Mouse (Mus musculus) midbrain, embryonic 10.5 days (tissue): ENCODE results near the gene Prdm1. TPM values are rescaled to one million over a fixed set of nuclear protein-coding genes. Genes with fewer than 3 reads are reported as not detected.

Experiments
- DNase-seq: peaks from one replicate; pipeline ENCODE4 v3.0.0-alpha.2; 2017; ENCODE audit warnings: low spot score
- H3K27ac ChIP-seq: fragments of 300-500 bp; sonication (generic); replicated peaks from 2 replicates; pipeline ENCODE4 v1.5.1; 2016; ENCODE audit warnings: mild to moderate bottlenecking
- H3K27me3 ChIP-seq: fragments of 300-500 bp; sonication (generic); 2 replicates; pipeline ENCODE4 v1.6.1; 2016; ENCODE audit warnings: low read depth, mild to moderate bottlenecking; ENCODE audit not compliant: poor library complexity, severe bottlenecking
- H3K36me3 ChIP-seq: fragments of 300-500 bp; sonication (generic); 2 replicates; pipeline ENCODE4 v1.6.1; 2016; ENCODE audit warnings: mild to moderate bottlenecking, moderate library complexity
- H3K4me1 ChIP-seq: fragments of 300-500 bp; sonication (generic); 2 replicates; pipeline ENCODE4 v1.6.1; 2016
- H3K4me3 ChIP-seq: fragments of 300-500 bp; sonication (generic); 2 replicates; pipeline ENCODE4 v1.5.1; 2016; ENCODE audit warnings: mild to moderate bottlenecking, moderate library complexity
- H3K9me3 ChIP-seq: fragments of 300-500 bp; sonication (generic); replicated peaks from 2 replicates; pipeline ENCODE4 v1.6.1; 2016; ENCODE audit warnings: mild to moderate bottlenecking
- WGBS: fragments of 180-500 bp; shearing (Covaris S2); methylation state at CpG from one replicate; pipeline ENCODE4 v1.1.7; 2016; 5-methylcytosine and 5-hydroxymethylcytosine counted together
- polyA plus RNA-seq: library from polyadenylated mRNA; unstranded; fragments of >200 nt; fragmentation: Nextera tagmentation; extraction: Ambion mirVana; gene quantifications from 2 replicates; pipeline ENCODE4 v1.2.1, GENCODE M21; 2016

Prdm1 gene
- 1.1 and 1.7 TPM in 2 replicates for polyA plus RNA-seq

GRCm38 (mm10) chr10:44528291-44529082 lies at the start of gene Prdm1:
Gene Prdm1, minus strand, starts transcription at chr10:44528501.
- Histone ChIP-seq H3K4me3 (peak within 1 kb of the TSS; percentile 64), H3K4me1 (peaks cover 26% of the 10 kb centered on the region), H3K36me3 (no peaks in the 10 kb centered on the region), H3K27me3 (peaks cover 100% of the 10 kb centered on the region), H3K9me3 (no peaks in the 10 kb centered on the region), H3K27ac (no peak within 1 kb of the TSS)
- WGBS, result 2% methylated on average over 25 of the region's 25 CpGs
- peak; percentile 35 for DNase-seq

- no peak for DNase-seq
- H3K27me3 ChIP-seq, result no peaks in the 10 kb centered on the region
- 0 out of 2 replicates have a peak, but pooled peaks cover 3% of the 10 kb centered on the region for H3K9me3 ChIP-seq
- no peak overlapping the region for H3K4me3 ChIP-seq
- WGBS, result 81% methylated on average over 3 of the region's 3 CpGs
- no peak overlapping the region for H3K27ac ChIP-seq
- H3K4me1 ChIP-seq, result no peaks in the 10 kb centered on the region
- no peaks in the 10 kb centered on the region for H3K36me3 ChIP-seq
These were observed 37.7 kb upstream of the Prdm1 start for GRCm38 (mm10) chr10:44565971-44566370.

GRCm38 (mm10) chr10:44565109-44565508 lies 36.8 kb upstream of the Prdm1 start:
- no peaks in the 10 kb centered on the region for H3K36me3 ChIP-seq
- H3K4me1 ChIP-seq, result no peaks in the 10 kb centered on the region
- 76% methylated on average over 2 of the region's 2 CpGs for WGBS
- 0 out of 2 replicates have a peak, but pooled peaks cover 3% of the 10 kb centered on the region for H3K9me3 ChIP-seq
- no peak overlapping the region for H3K27ac ChIP-seq
- DNase-seq, result no peak
- H3K4me3 ChIP-seq, result no peak overlapping the region
- H3K27me3 ChIP-seq, result no peaks in the 10 kb centered on the region

GRCm38 (mm10) chr10:44556845-44557244 lies 28.5 kb upstream of the Prdm1 start:
- Histone ChIP-seq H3K4me3 (no peak overlapping the region), H3K36me3 (no peaks in the 10 kb centered on the region), H3K27ac (no peak overlapping the region), H3K27me3 (no peaks in the 10 kb centered on the region), H3K9me3 (no peaks in the 10 kb centered on the region), H3K4me1 (no peaks in the 10 kb centered on the region)
- 93% methylated on average over 4 of the region's 4 CpGs for WGBS
- no peak for DNase-seq

GRCm38 (mm10) chr10:44555317-44555716 lies 27.0 kb upstream of the Prdm1 start:
- no peaks in the 10 kb centered on the region for H3K9me3 ChIP-seq
- H3K27me3 ChIP-seq, result no peaks in the 10 kb centered on the region
- H3K36me3 ChIP-seq, result no peaks in the 10 kb centered on the region
- no peak overlapping the region for H3K27ac ChIP-seq
- no peaks in the 10 kb centered on the region for H3K4me1 ChIP-seq
- WGBS, result 81% methylated on average over 2 of the region's 2 CpGs
- H3K4me3 ChIP-seq, result no peak overlapping the region
- no peak for DNase-seq

GRCm38 (mm10) chr10:44553648-44554047 lies 25.3 kb upstream of the Prdm1 start:
- no peaks in the 10 kb centered on the region for H3K4me1 ChIP-seq
- no peaks in the 10 kb centered on the region for H3K9me3 ChIP-seq
- DNase-seq, result no peak
- no peaks in the 10 kb centered on the region for H3K27me3 ChIP-seq
- no peak overlapping the region for H3K27ac ChIP-seq
- no peak overlapping the region for H3K4me3 ChIP-seq
- H3K36me3 ChIP-seq, result no peaks in the 10 kb centered on the region
- WGBS, result 72% methylated on average over 1 of the region's 1 CpGs

- no peaks in the 10 kb centered on the region for H3K36me3 ChIP-seq
- no peak for DNase-seq
These were observed 10.8 kb upstream of the Prdm1 start for GRCm38 (mm10) chr10:44539033-44539578.

GRCm38 (mm10) chr10:44538137-44538536 lies 9.8 kb upstream of the Prdm1 start:
- Histone ChIP-seq H3K4me3 (no peak overlapping the region), H3K4me1 (peaks cover 9% of the 10 kb centered on the region), H3K36me3 (no peaks in the 10 kb centered on the region), H3K27me3 (peaks cover 76% of the 10 kb centered on the region), H3K27ac (no peak overlapping the region), H3K9me3 (no peaks in the 10 kb centered on the region)
- no peak for DNase-seq
- WGBS, result 57% methylated on average over 6 of the region's 6 CpGs

More at GRCm38 (mm10) chr10:44539033-44539578, 10.8 kb upstream of the Prdm1 start:
- Histone ChIP-seq H3K9me3 (no peaks in the 10 kb centered on the region), H3K4me3 (peak overlapping the region; percentile 27; the same call in 1 of the 2 replicates), H3K27me3 (peaks cover 67% of the 10 kb centered on the region), H3K4me1 (peaks cover 9% of the 10 kb centered on the region), H3K27ac (no peak overlapping the region)
- 14% methylated on average over 14 of the region's 14 CpGs for WGBS

GRCm38 (mm10) chr10:44530067-44530360 lies 1.7 kb upstream of the Prdm1 start:
- H3K27ac ChIP-seq, result peak overlapping the region; percentile 65; the same call in 1 of the 2 replicates
- H3K4me3 ChIP-seq, result peak overlapping the region; percentile 64
- H3K27me3 ChIP-seq, result peaks cover 99% of the 10 kb centered on the region
- 2% methylated on average over 5 of the region's 5 CpGs for WGBS
- H3K9me3 ChIP-seq, result no peaks in the 10 kb centered on the region
- DNase-seq, result no peak
- H3K36me3 ChIP-seq, result no peaks in the 10 kb centered on the region
- peaks cover 26% of the 10 kb centered on the region for H3K4me1 ChIP-seq

- H3K4me1 ChIP-seq, result peaks cover 26% of the 10 kb centered on the region
- peaks cover 99% of the 10 kb centered on the region for H3K27me3 ChIP-seq
- H3K36me3 ChIP-seq, result no peaks in the 10 kb centered on the region
- H3K4me3 ChIP-seq, result peak overlapping the region; percentile 64
- DNase-seq, result peak; percentile 89
- WGBS, result under 1% methylated on average over 42 of the region's 42 CpGs
- peak overlapping the region; percentile 65 for H3K27ac ChIP-seq
- H3K9me3 ChIP-seq, result no peaks in the 10 kb centered on the region
These were observed 1.1 kb upstream of the Prdm1 start for GRCm38 (mm10) chr10:44529218-44530066.

GRCm38 (mm10) chr10:44527651-44528050 lies 650 bp downstream of the Prdm1 start:
- Histone ChIP-seq H3K27me3 (peaks cover 100% of the 10 kb centered on the region), H3K27ac (no peak overlapping the region), H3K4me3 (peak overlapping the region; percentile 47), H3K4me1 (peaks cover 26% of the 10 kb centered on the region), H3K36me3 (no peaks in the 10 kb centered on the region), H3K9me3 (no peaks in the 10 kb centered on the region)
- DNase-seq, result no peak
- WGBS, result under 1% methylated on average over 16 of the region's 16 CpGs

GRCm38 (mm10) chr10:44526751-44527591 lies 1.3 kb downstream of the Prdm1 start:
- H3K27ac ChIP-seq, result no peak overlapping the region
- H3K4me1 ChIP-seq, result peaks cover 26% of the 10 kb centered on the region
- peak overlapping the region; percentile 47 for H3K4me3 ChIP-seq
- peaks cover 100% of the 10 kb centered on the region for H3K27me3 ChIP-seq
- H3K9me3 ChIP-seq, result no peaks in the 10 kb centered on the region
- peak; percentile 67 for DNase-seq
- no peaks in the 10 kb centered on the region for H3K36me3 ChIP-seq
- under 1% methylated on average over 31 of the region's 31 CpGs for WGBS
